Mouse (Mus musculus): ENCODE measurements around the gene Zfhx3.

GRCm38 (mm10) chr8:108637887-108638286, 695.4 kb downstream of the Zfhx3 start:
- TF ChIP-seq POLR2A (IDR thresholded peaks at IDR 0.05; ENCODE audit: borderline replicate concordance, control insufficient read depth, low read depth, low read length): no peak
- TF ChIP-seq CTCF (IDR thresholded peaks at IDR 0.05; ENCODE audit: control insufficient read depth, insufficient read depth, low read length): no peak
